Mouse (Mus musculus): ENCODE measurements at regions not wholly inside any gene's neighbourhood (a gene's known extent, or its start where the extent isn't known, plus 50 kb on each side); places are given as distances from the start of the nearest gene placed in this dataset.

GRCm38 (mm10) chrX:10397257-10397656 lies 87.7 kb upstream of the Tspan7 start:
- no peaks in the 10 kb centered on the region for H3K4me1 ChIP-seq (ENCODE audit: control insufficient read depth, insufficient read depth, low read length)
- H3K27me3 ChIP-seq (ENCODE audit: control insufficient read depth, insufficient read depth, low read length), result no peaks in the 10 kb centered on the region
- no peak overlapping the region for H3K27ac ChIP-seq (ENCODE audit: insufficient read depth, low read length)
- no peak for DNase-seq
- 53% methylated on average over 2 of the region's 2 CpGs for WGBS
- H3K4me3 ChIP-seq (replicated peaks; ENCODE audit: insufficient read depth, low read depth, low read length), result no peak overlapping the region
- TF ChIP-seq POLR2A (IDR thresholded peaks at IDR 0.05; ENCODE audit: borderline replicate concordance, insufficient read depth, low read length), result no peak
- no peak for TF ChIP-seq CTCF (IDR thresholded peaks at IDR 0.05; ENCODE audit: borderline replicate concordance, insufficient read depth, low read depth, low read length)

- DNase-seq, result no peak
- Histone ChIP-seq H3K27me3 (ENCODE audit: control insufficient read depth, insufficient read depth, low read length) (no peaks in the 10 kb centered on the region), H3K27ac (ENCODE audit: insufficient read depth, low read length) (no peak overlapping the region), H3K4me3 (replicated peaks; ENCODE audit: insufficient read depth, low read depth, low read length) (no peak overlapping the region), H3K4me1 (ENCODE audit: control insufficient read depth, insufficient read depth, low read length) (no peaks in the 10 kb centered on the region)
- TF ChIP-seq CTCF (IDR thresholded peaks at IDR 0.05; ENCODE audit: borderline replicate concordance, insufficient read depth, low read depth, low read length) (no peak), POLR2A (IDR thresholded peaks at IDR 0.05; ENCODE audit: borderline replicate concordance, insufficient read depth, low read length) (no peak)
- 52% methylated on average over 4 of the region's 4 CpGs for WGBS
Observed at GRCm38 (mm10) chrX:10411238-10411637, 73.7 kb upstream of the Tspan7 start.

GRCm38 (mm10) chrX:10422440-10422839 lies 62.5 kb upstream of the Tspan7 start:
- no peak overlapping the region for H3K4me3 ChIP-seq (replicated peaks; ENCODE audit: insufficient read depth, low read depth, low read length)
- no peaks in the 10 kb centered on the region for H3K27me3 ChIP-seq (ENCODE audit: control insufficient read depth, insufficient read depth, low read length)
- H3K27ac ChIP-seq (ENCODE audit: insufficient read depth, low read length), result no peak overlapping the region
- TF ChIP-seq POLR2A (IDR thresholded peaks at IDR 0.05; ENCODE audit: borderline replicate concordance, insufficient read depth, low read length) (no peak), CTCF (IDR thresholded peaks at IDR 0.05; ENCODE audit: borderline replicate concordance, insufficient read depth, low read depth, low read length) (no peak)
- DNase-seq, result peak; percentile 12 to 33
- H3K4me1 ChIP-seq (ENCODE audit: control insufficient read depth, insufficient read depth, low read length), result no peaks in the 10 kb centered on the region
- WGBS, result 4% methylated on average over 2 of the region's 2 CpGs
